ENCODE assay signal across 13 mouse cellular contexts in genomic region chr11:60224676-60225075, GRCm38 (mm10). TPM values are rescaled to one million over a fixed set of nuclear protein-coding genes. Genes with fewer than 3 reads are reported as not detected.
DNase-seq lines count a peak whose midpoint lies in the region; ATAC-seq and TF ChIP-seq lines count a peak whose summit lies in the region.
"Had no signal": no experiment of that assay in that cellular context is flagged by ENCODE, and none has a peak within 500 bp of the region (broad histone marks: within the 10 kb centered on the region; RNA-seq: fewer than 3 reads in every experiment).

No protein-coding gene starts in this region.

- TF ChIP-seq POLR2A in heart, adult 2 months (IDR thresholded peaks at IDR 0.05; ENCODE audit: insufficient read depth, low read depth, low read length): no peak

- no peaks in the 10 kb centered on the region for H3K36me3 ChIP-seq in heart, adult 2 months (ENCODE audit: control insufficient read depth, insufficient read depth, low read length)
- no peaks in the 10 kb centered on the region for H3K36me3 ChIP-seq in liver, postnatal 0 days (replicated peaks; ENCODE audit: insufficient read depth, low read length)
- no peaks in the 10 kb centered on the region for H3K36me3 ChIP-seq in liver, embryonic 12.5 days
- peaks cover 8% of the 10 kb centered on the region; the same call in 1 of the 2 replicates for H3K36me3 ChIP-seq in stomach, postnatal 0 days (ENCODE audit: control insufficient read depth, insufficient read depth, low read length)
- H3K36me3 ChIP-seq in forebrain, embryonic 16.5 days (ENCODE audit: control insufficient read depth, insufficient read depth): peaks cover under 1% of the 10 kb centered on the region; the same call in 1 of the 2 replicates
- H3K36me3 ChIP-seq: forebrain, embryonic 15.5 days; liver, embryonic 13.5 days had no signal

- no peaks in the 10 kb centered on the region for H3K27me3 ChIP-seq in heart, adult 2 months (ENCODE audit: control insufficient read depth, insufficient read depth, low read length)
- H3K27me3 ChIP-seq in liver, postnatal 0 days (ENCODE audit: insufficient read depth, low read length): no peaks in the 10 kb centered on the region
- no peaks in the 10 kb centered on the region for H3K27me3 ChIP-seq in liver, embryonic 12.5 days (replicated peaks)
- no peaks in the 10 kb centered on the region for H3K27me3 ChIP-seq in stomach, postnatal 0 days (ENCODE audit: control insufficient read depth, insufficient read depth, low read length)
- H3K27me3 ChIP-seq in forebrain, embryonic 16.5 days (replicated peaks; ENCODE audit: control insufficient read depth, insufficient read depth, low read length): no peaks in the 10 kb centered on the region; the same call in 1 of the 2 replicates
- H3K27me3 ChIP-seq: forebrain, embryonic 15.5 days; liver, embryonic 13.5 days; midbrain, embryonic 15.5 days had no signal

- WGBS in heart, adult 2 months: 61% methylated on average over 4 of the region's 4 CpGs
- WGBS in liver, postnatal 0 days (ENCODE audit: insufficient replicate concordance): 50% methylated on average over 4 of the region's 4 CpGs
- 68% methylated on average over 4 of the region's 4 CpGs for WGBS in liver, embryonic 12.5 days (ENCODE audit: insufficient replicate concordance)
- 52% methylated on average over 4 of the region's 4 CpGs for WGBS in stomach, postnatal 0 days
- 54% methylated on average over 4 of the region's 4 CpGs for WGBS in forebrain, embryonic 16.5 days

- no peak for DNase-seq in heart, adult 2 months
- DNase-seq in heart, adult 18-20 months: no peak
- peak; percentile 69 for DNase-seq in liver, postnatal 0 days
- peak; percentile 86 for DNase-seq in adrenal gland, postnatal 10 days
- peak; percentile 56 for DNase-seq in stomach, postnatal 0 days (ENCODE audit: low spot score)
- DNase-seq in left cerebral cortex, postnatal 25 days (ENCODE audit: low spot score in 2 of 2): no peak
- DNase-seq: cerebellum, postnatal 25 days; liver, embryonic 13.5 days had no signal

- no peak overlapping the region for H3K4me3 ChIP-seq in heart, adult 2 months
- no peak overlapping the region for H3K4me3 ChIP-seq in liver, postnatal 0 days (ENCODE audit: low read depth, low read length)
- H3K4me3 ChIP-seq in liver, embryonic 12.5 days: no peak overlapping the region
- no peak overlapping the region for H3K4me3 ChIP-seq in stomach, postnatal 0 days (ENCODE audit: low read depth, low read length)
- no peak overlapping the region for H3K4me3 ChIP-seq in forebrain, embryonic 16.5 days (replicated peaks; ENCODE audit: low read length)
- H3K4me3 ChIP-seq: forebrain, embryonic 15.5 days; liver, embryonic 13.5 days; midbrain, embryonic 15.5 days had no signal

- no peak overlapping the region for H3K27ac ChIP-seq in heart, adult 2 months
- H3K27ac ChIP-seq in liver, postnatal 0 days (ENCODE audit: low read depth): no peak overlapping the region
- H3K27ac ChIP-seq in liver, embryonic 12.5 days: no peak overlapping the region
- H3K27ac ChIP-seq in stomach, postnatal 0 days (replicated peaks): no peak overlapping the region
- no peak overlapping the region for H3K27ac ChIP-seq in forebrain, embryonic 16.5 days (ENCODE audit: low read length)
- H3K27ac ChIP-seq: forebrain, embryonic 15.5 days; liver, embryonic 13.5 days; midbrain, embryonic 15.5 days had no signal

- no peaks in the 10 kb centered on the region for H3K79me2 ChIP-seq in heart, adult 2 months (replicated peaks; ENCODE audit: control insufficient read depth, insufficient read depth, low read length)

- H3K9ac ChIP-seq in heart, adult 2 months (ENCODE audit: low read depth, low read length): no peak overlapping the region
- H3K9ac ChIP-seq in liver, postnatal 0 days (replicated peaks): no peak overlapping the region; the same call in 1 of the 2 replicates
- no peak overlapping the region for H3K9ac ChIP-seq in liver, embryonic 12.5 days
- H3K9ac ChIP-seq in stomach, postnatal 0 days (ENCODE audit: low read length): no peak overlapping the region
- no peak overlapping the region for H3K9ac ChIP-seq in forebrain, embryonic 16.5 days (replicated peaks; ENCODE audit: low read depth, low read length)
- H3K9ac ChIP-seq: forebrain, embryonic 15.5 days; midbrain, embryonic 15.5 days had no signal

- no peak for TF ChIP-seq EP300 in heart, adult 2 months (IDR thresholded peaks at IDR 0.05; ENCODE audit: insufficient read depth, low read depth, low read length)
- no peak for TF ChIP-seq EP300 in liver, postnatal 0 days (IDR thresholded peaks at IDR 0.05; ENCODE audit: low read depth)
- TF ChIP-seq EP300 in stomach, postnatal 0 days (optimal IDR thresholded peaks at IDR 0.05): no peak

- intact Hi-C loops in heart, adult 2 months (cut with DNase I): no loop called here
- intact Hi-C loops in left cerebral cortex, postnatal 25 days (cut with DNase I): no loop called here

- no peak for ATAC-seq in liver, postnatal 0 days
- ATAC-seq in liver, embryonic 12.5 days: no peak
- no peak for ATAC-seq in stomach, postnatal 0 days (ENCODE audit: low FRiP score, low TSS enrichment)
- no peak for ATAC-seq in forebrain, embryonic 16.5 days
- ATAC-seq: forebrain, embryonic 15.5 days; midbrain, embryonic 15.5 days had no signal

- no peaks in the 10 kb centered on the region for H3K4me1 ChIP-seq in heart, adult 2 months (ENCODE audit: control insufficient read depth, insufficient read depth, low read length)
- H3K4me1 ChIP-seq in liver, postnatal 0 days (ENCODE audit: insufficient read depth): peaks cover 39% of the 10 kb centered on the region
- H3K4me1 ChIP-seq in liver, embryonic 12.5 days: peaks cover 54% of the 10 kb centered on the region
- no peaks in the 10 kb centered on the region for H3K4me1 ChIP-seq in stomach, postnatal 0 days (replicated peaks; ENCODE audit: control insufficient read depth, insufficient read depth)
- peaks cover 18% of the 10 kb centered on the region for H3K4me1 ChIP-seq in forebrain, embryonic 16.5 days (replicated peaks; ENCODE audit: control insufficient read depth, insufficient read depth, low read length)

- H3K4me2 ChIP-seq in liver, postnatal 0 days (ENCODE audit: low read depth, low read length): no peak overlapping the region
- no peak overlapping the region for H3K4me2 ChIP-seq in liver, embryonic 12.5 days
- no peak overlapping the region for H3K4me2 ChIP-seq in stomach, postnatal 0 days (replicated peaks; ENCODE audit: low read depth)
- H3K4me2 ChIP-seq in forebrain, embryonic 16.5 days (ENCODE audit: low read length): no peak overlapping the region
- H3K4me2 ChIP-seq: forebrain, embryonic 15.5 days; heart, embryonic 11.5 days; liver, embryonic 13.5 days; midbrain, embryonic 15.5 days had no signal

- no peaks in the 10 kb centered on the region for H3K9me3 ChIP-seq in liver, postnatal 0 days (ENCODE audit: low read length)
- no peaks in the 10 kb centered on the region for H3K9me3 ChIP-seq in liver, embryonic 12.5 days (replicated peaks)
- H3K9me3 ChIP-seq in stomach, postnatal 0 days (ENCODE audit: control insufficient read depth, low read length): no peaks in the 10 kb centered on the region
- H3K9me3 ChIP-seq in forebrain, embryonic 16.5 days (ENCODE audit: control insufficient read depth, low read length): no peaks in the 10 kb centered on the region
- H3K9me3 ChIP-seq: forebrain, embryonic 15.5 days; liver, embryonic 13.5 days; midbrain, embryonic 15.5 days had no signal

- 0 out of 2 replicates have a peak, but pooled peaks have one; percentile 8 for TF ChIP-seq CTCF in heart, adult 2 months (IDR thresholded peaks at IDR 0.05)
- TF ChIP-seq CTCF in liver, postnatal 0 days (IDR thresholded peaks at IDR 0.05; ENCODE audit: low read depth): peak; percentile 54
- TF ChIP-seq CTCF in stomach, postnatal 0 days (IDR thresholded peaks at IDR 0.05; ENCODE audit: low read depth): peak; percentile 52

RNA-seq across cellular contexts. Expression of gene Srebf1, which starts 2.3 kb away (rescaled TPM):
- 10 to 100 TPM; 25.3 to 35.4 TPM for total RNA-seq in heart, adult 2 months (2021)
- polyA plus RNA-seq in heart, adult 2 months (2012; rRNA removed): 42.6 and 54.0 TPM in 2 replicates
- 10 to 100 TPM; 25.7 to 36.6 TPM for total RNA-seq in heart, adult 18-20 months (2021)
- polyA plus RNA-seq in liver, postnatal 0 days (2015; fragmentation: Nextera tagmentation; extraction: Ambion mirVana): 21.4 and 31.0 TPM in 2 replicates
- 45.7 and 50.9 TPM in 2 replicates for polyA plus RNA-seq in liver, embryonic 12.5 days (2016; fragmentation: Nextera tagmentation; extraction: Ambion mirVana)
- total RNA-seq in adrenal gland, postnatal 10 days (2021): 100 to 1,000 TPM; 126 to 185 TPM
- 44.7 and 47.9 TPM in 2 replicates for polyA plus RNA-seq in stomach, postnatal 0 days (2015; fragmentation: Nextera tagmentation; extraction: Ambion mirVana)
- polyA plus RNA-seq in forebrain, embryonic 16.5 days (2015; fragmentation: Nextera tagmentation; extraction: Ambion mirVana): 41.1 and 46.9 TPM in 2 replicates
- total RNA-seq in left cerebral cortex, postnatal 25 days (2021): 10 to 100 TPM; 42.3 to 50.7 TPM

Comparison
In these comparisons a context has a peak if more than half of its experiments do, and no peak if none do; other contexts are left out.
1. DNase-seq: peak in liver, postnatal 0 days (single experiment), adrenal gland, postnatal 10 days (single experiment) and stomach, postnatal 0 days (single experiment); none in heart, adult 2 months (0 of 2), heart, adult 18-20 months (0 of 2) and left cerebral cortex, postnatal 25 days (0 of 2).
2. Peak in every context shown above with its lines, with median percentiles within 50 percentile points of each other: CTCF ChIP-seq.